Mouse (Mus musculus) hindbrain, embryonic 12.5 days (tissue): ENCODE measurements around the gene Dnmt3a. TPM values are rescaled to one million over a fixed set of nuclear protein-coding genes. Genes with fewer than 3 reads are reported as not detected.

Experiments used
- ATAC-seq: fragments of 200-750 bp; cut with Nextera tagmentation; 2 replicates; pipeline ENCODE4 v1.8.0; 2017; ENCODE audit warnings: moderate TSS enrichment; ENCODE audit not compliant: low FRiP score
- H3K27ac ChIP-seq: fragments of 300-500 bp; sonication (generic); 2 replicates; pipeline ENCODE4 v1.5.1; 2016; ENCODE audit warnings: mild to moderate bottlenecking
- H3K27me3 ChIP-seq: fragments of 300-500 bp; sonication (generic); 2 replicates; pipeline ENCODE4 v1.6.1; 2016; ENCODE audit warnings: mild to moderate bottlenecking
- H3K36me3 ChIP-seq: fragments of 300-500 bp; sonication (generic); 2 replicates; pipeline ENCODE4 v1.6.1; 2016; ENCODE audit warnings: mild to moderate bottlenecking
- H3K4me1 ChIP-seq: fragments of 300-500 bp; sonication (generic); 2 replicates; pipeline ENCODE4 v1.6.1; 2016
- H3K4me2 ChIP-seq: fragments of 300-500 bp; sonication (generic); replicated peaks from 2 replicates; pipeline ENCODE4 v1.6.1; 2016; ENCODE audit warnings: mild to moderate bottlenecking
- H3K4me3 ChIP-seq: fragments of 300-500 bp; sonication (generic); 2 replicates; pipeline ENCODE4 v1.5.1; 2016; ENCODE audit warnings: mild to moderate bottlenecking
- H3K9ac ChIP-seq: fragments of 300-500 bp; sonication (generic); 2 replicates; pipeline ENCODE4 v1.6.1; 2016; ENCODE audit warnings: mild to moderate bottlenecking, moderate library complexity
- H3K9me3 ChIP-seq: fragments of 300-500 bp; sonication (generic); replicated peaks from 2 replicates; pipeline ENCODE4 v1.6.1; 2016; ENCODE audit warnings: mild to moderate bottlenecking
- WGBS: fragments of 180-500 bp; shearing (Covaris S2); methylation state at CpG from one replicate; pipeline ENCODE4 v1.1.7; 2016; 5-methylcytosine and 5-hydroxymethylcytosine counted together
- polyA plus RNA-seq: library from polyadenylated mRNA; unstranded; fragments of >200 nt; fragmentation: Nextera tagmentation; extraction: Ambion mirVana; gene quantifications from 2 replicates; pipeline ENCODE4 v1.2.1, GENCODE M21; 2016

Dnmt3a gene
- polyA plus RNA-seq, 1 experiment from 2014 or later = 166 TPM

- Histone ChIP-seq H3K9me3 (no peaks in the 10 kb centered on the region), H3K27me3 (no peaks in the 10 kb centered on the region), H3K4me2 (no peak overlapping the region), H3K27ac (no peak overlapping the region), H3K4me1 (peaks cover 10% of the 10 kb centered on the region), H3K36me3 (no peaks in the 10 kb centered on the region), H3K4me3 (no peak overlapping the region), H3K9ac (no peak overlapping the region)
- WGBS = 87% methylated on average over 5 of the region's 5 CpGs
- no peak for ATAC-seq
Observed at GRCm38 (mm10) chr12:3827771-3828170, 22.0 kb downstream of the Dnmt3a start.

- H3K4me2 ChIP-seq = peak overlapping the region; percentile 41
- 63% methylated on average over 7 of the region's 7 CpGs for WGBS
Observed at GRCm38 (mm10) chr12:3833059-3833760, 27.4 kb downstream of the Dnmt3a start.

GRCm38 (mm10) chr12:3833851-3834273 is 28.1 kb downstream of the Dnmt3a start:
- peak; percentile 72 for ATAC-seq
- H3K4me2 ChIP-seq = peak overlapping the region; percentile 41
- no peaks in the 10 kb centered on the region; the same call in 1 of the 2 replicates for H3K27me3 ChIP-seq
- H3K9ac ChIP-seq = peak overlapping the region; percentile 55
- H3K4me3 ChIP-seq = no peak overlapping the region
- peak overlapping the region; percentile 62 for H3K27ac ChIP-seq
- H3K36me3 ChIP-seq = peaks cover 11% of the 10 kb centered on the region
- WGBS = 11% methylated on average over 8 of the region's 8 CpGs
- peaks cover 29% of the 10 kb centered on the region for H3K4me1 ChIP-seq
- no peaks in the 10 kb centered on the region for H3K9me3 ChIP-seq

More at GRCm38 (mm10) chr12:3833059-3833760, 27.4 kb downstream of the Dnmt3a start:
- Histone ChIP-seq H3K27me3 (no peaks in the 10 kb centered on the region; the same call in 1 of the 2 replicates), H3K9me3 (no peaks in the 10 kb centered on the region), H3K4me3 (no peak overlapping the region), H3K4me1 (peaks cover 29% of the 10 kb centered on the region), H3K27ac (peak overlapping the region; percentile 62; the same call in 1 of the 2 replicates), H3K36me3 (peaks cover 5% of the 10 kb centered on the region; the same call in 1 of the 2 replicates), H3K9ac (no peak overlapping the region)
- 0 out of 2 replicates have a peak, but pooled peaks have one; percentile 8 for ATAC-seq

- ATAC-seq = peak; percentile 76
- Histone ChIP-seq H3K4me1 (peaks cover 29% of the 10 kb centered on the region), H3K9me3 (no peaks in the 10 kb centered on the region), H3K27ac (peak overlapping the region; percentile 62), H3K9ac (peak overlapping the region; percentile 55), H3K4me3 (no peak overlapping the region), H3K36me3 (peaks cover 12% of the 10 kb centered on the region), H3K4me2 (peak overlapping the region; percentile 41), H3K27me3 (no peaks in the 10 kb centered on the region; the same call in 1 of the 2 replicates)
- 13% methylated on average over 21 of the region's 21 CpGs for WGBS
Observed at GRCm38 (mm10) chr12:3834373-3835314, 28.8 kb downstream of the Dnmt3a start.

GRCm38 (mm10) chr12:3835576-3835975 is 29.8 kb downstream of the Dnmt3a start:
- no peaks in the 10 kb centered on the region; the same call in 1 of the 2 replicates for H3K27me3 ChIP-seq
- WGBS = 70% methylated on average over 2 of the region's 2 CpGs
- no peaks in the 10 kb centered on the region for H3K9me3 ChIP-seq
- H3K4me1 ChIP-seq = peaks cover 29% of the 10 kb centered on the region
- no peak overlapping the region for H3K27ac ChIP-seq
- H3K36me3 ChIP-seq = peaks cover 16% of the 10 kb centered on the region
- ATAC-seq = no peak
- no peak overlapping the region for H3K4me2 ChIP-seq
- no peak overlapping the region for H3K4me3 ChIP-seq
- no peak overlapping the region for H3K9ac ChIP-seq

GRCm38 (mm10) chr12:3837081-3837832 is 31.4 kb downstream of the Dnmt3a start:
- peaks cover 26% of the 10 kb centered on the region for H3K36me3 ChIP-seq
- no peaks in the 10 kb centered on the region for H3K9me3 ChIP-seq
- H3K4me1 ChIP-seq = peaks cover 29% of the 10 kb centered on the region

GRCm38 (mm10) chr12:3838009-3838408 is 32.2 kb downstream of the Dnmt3a start:
- Histone ChIP-seq H3K9ac (no peak overlapping the region), H3K4me1 (peaks cover 29% of the 10 kb centered on the region), H3K27ac (no peak overlapping the region), H3K9me3 (no peaks in the 10 kb centered on the region), H3K27me3 (no peaks in the 10 kb centered on the region; the same call in 1 of the 2 replicates), H3K36me3 (peaks cover 26% of the 10 kb centered on the region), H3K4me3 (no peak overlapping the region), H3K4me2 (no peak overlapping the region)
- WGBS = 79% methylated on average over 4 of the region's 4 CpGs
- no peak for ATAC-seq

More at GRCm38 (mm10) chr12:3837081-3837832, 31.4 kb downstream of the Dnmt3a start:
- ATAC-seq = no peak
- Histone ChIP-seq H3K27me3 (no peaks in the 10 kb centered on the region; the same call in 1 of the 2 replicates), H3K9ac (no peak overlapping the region), H3K4me2 (no peak overlapping the region), H3K4me3 (no peak overlapping the region), H3K27ac (no peak overlapping the region)
- 65% methylated on average over 9 of the region's 9 CpGs for WGBS

- no peak for ATAC-seq
- Histone ChIP-seq H3K4me1 (peaks cover 27% of the 10 kb centered on the region), H3K4me2 (no peak overlapping the region), H3K27me3 (no peaks in the 10 kb centered on the region; the same call in 1 of the 2 replicates), H3K36me3 (peaks cover 26% of the 10 kb centered on the region), H3K9ac (no peak overlapping the region), H3K9me3 (no peaks in the 10 kb centered on the region), H3K4me3 (no peak overlapping the region), H3K27ac (no peak overlapping the region)
- 85% methylated on average over 1 of the region's 1 CpGs for WGBS
Observed at GRCm38 (mm10) chr12:3839662-3840061, 33.9 kb downstream of the Dnmt3a start.

GRCm38 (mm10) chr12:3841121-3841520 is 35.3 kb downstream of the Dnmt3a start:
- Histone ChIP-seq H3K27me3 (no peaks in the 10 kb centered on the region), H3K9ac (peak overlapping the region; percentile 23; the same call in 1 of the 2 replicates), H3K27ac (no peak overlapping the region), H3K36me3 (peaks cover 26% of the 10 kb centered on the region), H3K9me3 (no peaks in the 10 kb centered on the region), H3K4me1 (peaks cover 22% of the 10 kb centered on the region), H3K4me3 (no peak overlapping the region), H3K4me2 (no peak overlapping the region)
- no peak for ATAC-seq
- WGBS = 67% methylated on average over 4 of the region's 4 CpGs

- 36% methylated on average over 6 of the region's 6 CpGs for WGBS
- Histone ChIP-seq H3K36me3 (peaks cover 23% of the 10 kb centered on the region), H3K9ac (no peak overlapping the region), H3K4me2 (no peak overlapping the region), H3K4me3 (no peak overlapping the region), H3K27me3 (no peaks in the 10 kb centered on the region), H3K27ac (peak overlapping the region; percentile 75), H3K9me3 (no peaks in the 10 kb centered on the region), H3K4me1 (peaks cover 17% of the 10 kb centered on the region)
- ATAC-seq = 0 out of 2 replicates have a peak, but pooled peaks have one; percentile 22
Observed at GRCm38 (mm10) chr12:3842843-3843242, 37.0 kb downstream of the Dnmt3a start.

- peaks cover 19% of the 10 kb centered on the region for H3K36me3 ChIP-seq
- peak overlapping the region; percentile 75 for H3K27ac ChIP-seq
- no peak overlapping the region for H3K4me3 ChIP-seq
- H3K9me3 ChIP-seq = no peaks in the 10 kb centered on the region
- no peaks in the 10 kb centered on the region for H3K27me3 ChIP-seq
- H3K4me2 ChIP-seq = no peak overlapping the region
- peaks cover 17% of the 10 kb centered on the region for H3K4me1 ChIP-seq
- WGBS = 7% methylated on average over 7 of the region's 7 CpGs
- ATAC-seq = peak; percentile 75
- H3K9ac ChIP-seq = no peak overlapping the region
Observed at GRCm38 (mm10) chr12:3843371-3843861, 37.6 kb downstream of the Dnmt3a start.
